Comparison of ENCODE assay signal across 12 mouse cellular contexts in genomic region chr11:20469368-20469767, GRCm38 (mm10).
DNase-seq lines count a peak whose midpoint lies in the region; ATAC-seq and TF ChIP-seq lines count a peak whose summit lies in the region.
"Had no signal": no experiment of that assay in that cellular context is flagged by ENCODE, and none has a peak within 500 bp of the region (broad histone marks: within the 10 kb centered on the region; RNA-seq: fewer than 3 reads in every experiment).

No protein-coding gene starts in this region.

- peaks cover 7% of the 10 kb centered on the region for H3K4me1 ChIP-seq in hindbrain, embryonic 10.5 days (replicated peaks)
- no peaks in the 10 kb centered on the region for H3K4me1 ChIP-seq in hindbrain, postnatal 0 days (ENCODE audit: insufficient read depth, low read length)
- peaks cover 20% of the 10 kb centered on the region for H3K4me1 ChIP-seq in embryonic facial prominence, embryonic 10.5 days
- no peaks in the 10 kb centered on the region for H3K4me1 ChIP-seq in stomach, embryonic 15.5 days
- no peaks in the 10 kb centered on the region for H3K4me1 ChIP-seq in forebrain, postnatal 0 days (ENCODE audit: insufficient read depth)
- H3K4me1 ChIP-seq: embryonic facial prominence, embryonic 15.5 days had no signal

- 51% methylated on average over 5 of the region's 5 CpGs for WGBS in hindbrain, embryonic 10.5 days
- 72% methylated on average over 5 of the region's 5 CpGs for WGBS in hindbrain, postnatal 0 days
- WGBS in embryonic facial prominence, embryonic 10.5 days, result 18% methylated on average over 5 of the region's 5 CpGs
- WGBS in stomach, embryonic 15.5 days, result 16% methylated on average over 5 of the region's 5 CpGs
- WGBS in forebrain, postnatal 0 days, result 75% methylated on average over 5 of the region's 5 CpGs

- no peak for ATAC-seq in hindbrain, postnatal 0 days
- ATAC-seq in stomach, embryonic 15.5 days (ENCODE audit: insufficient read depth, low FRiP score, low read depth), result peak; percentile 18; the same call in 1 of the 2 replicates
- no peak for ATAC-seq in forebrain, postnatal 0 days

- peak overlapping the region; percentile 45; the same call in 1 of the 2 replicates for H3K27ac ChIP-seq in hindbrain, embryonic 10.5 days
- no peak overlapping the region for H3K27ac ChIP-seq in hindbrain, postnatal 0 days
- peak overlapping the region; percentile 72 for H3K27ac ChIP-seq in embryonic facial prominence, embryonic 10.5 days (replicated peaks)
- no peak overlapping the region for H3K27ac ChIP-seq in stomach, embryonic 15.5 days
- H3K27ac ChIP-seq in left cerebral cortex, adult 2 months, result no peak overlapping the region
- H3K27ac ChIP-seq in forebrain, postnatal 0 days (ENCODE audit: low read depth, low read length), result no peak overlapping the region
- H3K27ac ChIP-seq: embryonic facial prominence, embryonic 15.5 days had no signal

- no peaks in the 10 kb centered on the region for H3K9me3 ChIP-seq in hindbrain, embryonic 10.5 days
- H3K9me3 ChIP-seq in hindbrain, postnatal 0 days (ENCODE audit: low read length), result no peaks in the 10 kb centered on the region
- no peaks in the 10 kb centered on the region for H3K9me3 ChIP-seq in embryonic facial prominence, embryonic 10.5 days
- no peaks in the 10 kb centered on the region for H3K9me3 ChIP-seq in stomach, embryonic 15.5 days
- H3K9me3 ChIP-seq in forebrain, postnatal 0 days (ENCODE audit: low read length), result no peaks in the 10 kb centered on the region
- H3K9me3 ChIP-seq: embryonic facial prominence, embryonic 15.5 days had no signal

- no peak for TF ChIP-seq CTCF in hindbrain, postnatal 0 days (IDR thresholded peaks at IDR 0.05; ENCODE audit: low read depth)
- no peak for TF ChIP-seq CTCF in left cerebral cortex, adult 2 months (IDR thresholded peaks at IDR 0.05)
- TF ChIP-seq CTCF in forebrain, postnatal 0 days (IDR thresholded peaks at IDR 0.05; ENCODE audit: low read depth), result no peak

- H3K4me2 ChIP-seq in hindbrain, postnatal 0 days (ENCODE audit: low read depth, low read length), result no peak overlapping the region
- no peak overlapping the region for H3K4me2 ChIP-seq in stomach, embryonic 15.5 days
- no peak overlapping the region for H3K4me2 ChIP-seq in forebrain, postnatal 0 days (ENCODE audit: low read depth)
- H3K4me2 ChIP-seq: embryonic facial prominence, embryonic 15.5 days had no signal

- intact Hi-C loops in left cerebral cortex, adult 2 months (cut with DNase I), result no loop called here

- H3K36me3 ChIP-seq in hindbrain, embryonic 10.5 days, result no peaks in the 10 kb centered on the region
- no peaks in the 10 kb centered on the region for H3K36me3 ChIP-seq in hindbrain, postnatal 0 days (ENCODE audit: insufficient read depth, low read length)
- no peaks in the 10 kb centered on the region for H3K36me3 ChIP-seq in embryonic facial prominence, embryonic 10.5 days (replicated peaks)
- no peaks in the 10 kb centered on the region for H3K36me3 ChIP-seq in stomach, embryonic 15.5 days
- H3K36me3 ChIP-seq in forebrain, postnatal 0 days (ENCODE audit: insufficient read depth), result no peaks in the 10 kb centered on the region
- H3K36me3 ChIP-seq: embryonic facial prominence, embryonic 15.5 days had no signal

- H3K9ac ChIP-seq in hindbrain, postnatal 0 days (replicated peaks; ENCODE audit: low read length), result no peak overlapping the region
- no peak overlapping the region for H3K9ac ChIP-seq in stomach, embryonic 15.5 days
- no peak overlapping the region for H3K9ac ChIP-seq in forebrain, postnatal 0 days
- H3K9ac ChIP-seq: embryonic facial prominence, embryonic 15.5 days had no signal

- H3K4me3 ChIP-seq in hindbrain, embryonic 10.5 days, result no peak overlapping the region
- H3K4me3 ChIP-seq in hindbrain, postnatal 0 days (ENCODE audit: low read length), result no peak overlapping the region
- no peak overlapping the region for H3K4me3 ChIP-seq in embryonic facial prominence, embryonic 10.5 days
- H3K4me3 ChIP-seq in stomach, embryonic 15.5 days (replicated peaks), result no peak overlapping the region
- no peak overlapping the region for H3K4me3 ChIP-seq in left cerebral cortex, adult 2 months
- no peak overlapping the region for H3K4me3 ChIP-seq in forebrain, postnatal 0 days (ENCODE audit: low read depth, low read length)
- H3K4me3 ChIP-seq: embryonic facial prominence, embryonic 15.5 days had no signal

- peaks cover 18% of the 10 kb centered on the region for H3K27me3 ChIP-seq in hindbrain, embryonic 10.5 days (ENCODE audit: insufficient read depth, poor library complexity, severe bottlenecking)
- H3K27me3 ChIP-seq in hindbrain, postnatal 0 days (ENCODE audit: insufficient read depth, low read length), result no peaks in the 10 kb centered on the region
- H3K27me3 ChIP-seq in embryonic facial prominence, embryonic 10.5 days (replicated peaks; ENCODE audit: low read depth, poor library complexity, severe bottlenecking), result peaks cover 9% of the 10 kb centered on the region
- no peaks in the 10 kb centered on the region for H3K27me3 ChIP-seq in stomach, embryonic 15.5 days (replicated peaks)
- H3K27me3 ChIP-seq in forebrain, postnatal 0 days (ENCODE audit: insufficient read depth, low read length), result no peaks in the 10 kb centered on the region
- H3K27me3 ChIP-seq: embryonic facial prominence, embryonic 15.5 days had no signal

- DNase-seq in hindbrain, embryonic 10.5 days (ENCODE audit: low spot score), result peak; percentile 29
- no peak for DNase-seq in hindbrain, postnatal 0 days (ENCODE audit: low spot score)
- DNase-seq in embryonic facial prominence, embryonic 10.5 days (ENCODE audit: low spot score), result peak; percentile 33
- peak; percentile 16 to 36 for DNase-seq in kidney, postnatal 4 days
- no peak for DNase-seq in left cerebral cortex, adult 8-10 months (ENCODE audit: low spot score in 2 of 2)
- DNase-seq in left cerebral cortex, adult 2 months (ENCODE audit: extremely low spot score in 1 of 2, low spot score in 2 of 2), result no peak
- DNase-seq in forebrain, postnatal 0 days, result no peak
- DNase-seq: gastrocnemius, postnatal 36 days; heart, postnatal 36 days; retina, postnatal 1 day had no signal

Comparison
In these comparisons a context has a peak if more than half of its experiments do, and no peak if none do; other contexts are left out.
1. DNase-seq: peak in hindbrain, embryonic 10.5 days (single experiment), embryonic facial prominence, embryonic 10.5 days (single experiment) and kidney, postnatal 4 days (2 of 2); none in hindbrain, postnatal 0 days (single experiment), left cerebral cortex, adult 8-10 months (0 of 2), left cerebral cortex, adult 2 months (0 of 2) and forebrain, postnatal 0 days (single experiment).
2. H3K27ac ChIP-seq: peak in hindbrain, embryonic 10.5 days (single experiment) and embryonic facial prominence, embryonic 10.5 days (single experiment); none in hindbrain, postnatal 0 days (single experiment), stomach, embryonic 15.5 days (single experiment), left cerebral cortex, adult 2 months (single experiment) and forebrain, postnatal 0 days (single experiment).